In the genomic region with DNA sequence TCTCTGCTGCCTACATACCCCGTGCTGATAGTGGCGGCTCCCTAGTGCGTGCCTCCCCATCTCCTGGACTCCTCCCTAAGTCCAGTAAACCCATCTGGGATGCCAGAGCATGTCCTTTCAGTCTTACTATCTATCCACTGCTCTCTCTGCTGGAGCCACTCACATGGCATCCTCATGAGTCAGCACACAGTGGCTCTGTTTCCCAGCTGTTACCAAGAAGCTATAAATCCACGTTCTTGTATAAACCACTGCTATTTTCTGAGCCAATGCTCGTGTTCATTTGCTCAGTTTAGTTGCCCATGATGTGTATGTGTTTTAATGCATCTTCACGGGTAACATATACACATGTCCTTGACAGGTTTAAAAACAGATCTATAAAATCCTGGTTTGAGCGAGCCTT, we compare ENCODE assay signal across 25 mouse cellular contexts. TPM values are rescaled to one million over a fixed set of nuclear protein-coding genes. Genes with fewer than 3 reads are reported as not detected.
DNase-seq lines count a peak whose midpoint lies in the region; TF ChIP-seq lines count a peak whose summit lies in the region.
"Had no signal": no experiment of that assay in that cellular context is flagged by ENCODE, and none has a peak within 500 bp of the region (broad histone marks: within the 10 kb centered on the region; RNA-seq: fewer than 3 reads in every experiment).

No protein-coding gene starts in this region.

- H3K4me2 ChIP-seq in myocyte (ENCODE audit: low read depth), result peak overlapping the region; percentile 33
- H3K4me2 ChIP-seq: forebrain, embryonic 15.5 days; liver, embryonic 15.5 days; midbrain, embryonic 13.5 days had no signal

- H3K36me3 ChIP-seq in myocyte (ENCODE audit: control insufficient read depth, insufficient read depth), result no peaks in the 10 kb centered on the region
- H3K36me3 ChIP-seq: embryonic facial prominence, embryonic 10.5 days; forebrain, embryonic 15.5 days; hindbrain, embryonic 10.5 days; limb, embryonic 10.5 days; liver, embryonic 15.5 days; midbrain, embryonic 13.5 days had no signal

- TF ChIP-seq POLR2A in myocyte (IDR thresholded peaks at IDR 0.05; ENCODE audit: insufficient read length, low read depth), result no peak

- no peak overlapping the region for H3K4me3 ChIP-seq in myocyte
- H3K4me3 ChIP-seq: embryonic facial prominence, embryonic 10.5 days; forebrain, embryonic 15.5 days; heart, embryonic 10.5 days; hindbrain, embryonic 10.5 days; left cerebral cortex, adult 2 months; limb, embryonic 10.5 days; liver, embryonic 15.5 days; megakaryocyte, embryonic 14.5 days; midbrain, embryonic 13.5 days had no signal

- DNase-seq in left cerebral cortex, postnatal 14 days (ENCODE audit: low spot score in 2 of 2), result peak; percentile 28 to 35
- no peak for DNase-seq in left cerebral cortex, adult 9 months (ENCODE audit: low spot score in 2 of 2)
- DNase-seq in 3134 (ENCODE audit: extremely low read depth, insufficient read length, low spot score) (peak; percentile 53), 3T3-L1 (ENCODE audit: low read depth, low spot score) (peak; percentile 83)
- DNase-seq in heart, postnatal 14 days, result no peak
- DNase-seq in urinary bladder, postnatal 10 days (ENCODE audit: low spot score), result no peak
- DNase-seq: adrenal gland, postnatal 36 days; cerebellum, adult 11 months; cerebellum, postnatal 10 days; kidney, adult 11 months; liver; lung, postnatal 36 days; right cerebral cortex, postnatal 14 days; thymus, postnatal 25 days had no signal

- no peak overlapping the region for H3ac ChIP-seq in myocyte (ENCODE audit: control insufficient read depth, insufficient read length)

- no peaks in the 10 kb centered on the region for H3K27me3 ChIP-seq in myocyte (ENCODE audit: control insufficient read depth, insufficient read depth, insufficient read length)
- H3K27me3 ChIP-seq: forebrain, embryonic 15.5 days; liver, embryonic 15.5 days; midbrain, embryonic 13.5 days had no signal

- H3K79me2 ChIP-seq in myocyte (ENCODE audit: control insufficient read depth, insufficient read depth), result no peaks in the 10 kb centered on the region

- intact Hi-C loops in left cerebral cortex, postnatal 14 days (cut with DNase I), result no loop called here
- intact Hi-C loops in heart, postnatal 14 days (cut with DNase I), result no loop called here

TF ChIP-seq in myocyte, 11 proteins besides CTCF, POLR2A, EP300 and RAD21:
- TF ChIP-seq MYOD1 (IDR thresholded peaks at IDR 0.05; ENCODE audit: control insufficient read depth in 1 of 3, insufficient read length in 2 of 3, low read depth in 2 of 3) (peak; percentile 33 to 77 (median 69)), TCF12 (IDR thresholded peaks at IDR 0.05; ENCODE audit: insufficient read depth, poor library complexity, severe bottlenecking) (peak; percentile 63), MYOG (IDR thresholded peaks at IDR 0.05; ENCODE audit: control insufficient read depth in 1 of 3, insufficient read depth in 1 of 3, insufficient read length in 2 of 3, low read depth in 2 of 3) (peak in 2 of 3 experiments; percentile 78 to 81), USF1 (IDR thresholded peaks at IDR 0.05; ENCODE audit: low read depth) (no peak), TCF3 (IDR thresholded peaks at IDR 0.05; ENCODE audit: insufficient read length, low read depth) (peak; percentile 6), POLR2AphosphoS2 (IDR thresholded peaks at IDR 0.05; ENCODE audit: insufficient read length, low read depth) (no peak), REST (IDR thresholded peaks at IDR 0.05; ENCODE audit: insufficient read depth, insufficient read length) (no peak), SRF (IDR thresholded peaks at IDR 0.05; ENCODE audit: control insufficient read depth, insufficient read length, low read depth) (peak; percentile 45), MAX (IDR thresholded peaks at IDR 0.05; ENCODE audit: low read depth) (peak; percentile 58)
TF ChIP-seq in myocyte: peak in this region for 6.

RNA-seq across cellular contexts. Expression of a gene that starts 22.1 kb away (rescaled TPM):
- under 1 TPM; 0.47 to 0.48 TPM for total RNA-seq in left cerebral cortex, postnatal 14 days (2021)
- 25.5 TPM for polyA plus RNA-seq in myocyte (2012; fragmentation: generic; extraction: Trizol)
- total RNA-seq in heart, postnatal 14 days (2021), result 100 to 1,000 TPM; 219 to 250 TPM
- total RNA-seq: monocyte, adult 5-6 weeks had no signal

RNA-seq across cellular contexts. Expression of a gene that starts 29.2 kb away (rescaled TPM):
- 1 to 10 TPM; 6.6 to 6.8 TPM for total RNA-seq in left cerebral cortex, postnatal 14 days (2021)
- polyA plus RNA-seq in myocyte (2012; fragmentation: generic; extraction: Trizol), result 6.6 TPM
- 10 to 100 TPM; 16.3 to 17.6 TPM for total RNA-seq in heart, postnatal 14 days (2021)

Comparison
In these comparisons a context has a peak if more than half of its experiments do, and no peak if none do; other contexts are left out.
1. DNase-seq: peak in left cerebral cortex, postnatal 14 days (2 of 2), 3134 (single experiment) and 3T3-L1 (single experiment); none in left cerebral cortex, adult 9 months (0 of 2), heart, postnatal 14 days (0 of 2) and urinary bladder, postnatal 10 days (single experiment).
2. RNA of a gene that starts 22.1 kb away (total RNA-seq): 219 to 250 TPM in heart, postnatal 14 days; 0.47 to 0.48 TPM in left cerebral cortex, postnatal 14 days; every median in the first group is over 100 times any median in the second.